Mouse (Mus musculus) layer of hippocampus, postnatal 14 days (tissue): ENCODE data around the gene Ubp1. TPM values are rescaled to one million over a fixed set of nuclear protein-coding genes. Genes with fewer than 3 reads are reported as not detected.
"Not testable (repeated sequence)": the region's sequence is repeated elsewhere in the genome, so short reads cannot be mapped to it uniquely, and the experiment has no call there.

Experiments used
- DNase-seq, 2 experiments: peaks; one replicate each; pipeline ENCODE4 v3.0.0; 2021 to 2022; ENCODE audit warnings: low spot score in 2 of 2, mixed read lengths in 1 of 2
- long read RNA-seq, 2 experiments: library from polyadenylated mRNA; stranded (forward); transcript quantifications; one replicate each; pipeline ENCODE4 v2.0.0; 2021
- total RNA-seq, 2 experiments: library from RNA; stranded (reverse); gene quantifications; 2 replicates each; pipeline ENCODE4 v1.2.3; 2021

Ubp1 gene
- total RNA-seq = 10 to 100 TPM; 62.2 to 68.7 TPM
- long read RNA-seq, experiment 1, partial matches to known transcripts = 3 of 21 reads
- long read RNA-seq, experiment 1, other reads (novel, unspliced or antisense) = 11 of 21 reads
- long read RNA-seq, experiment 2, partial matches to known transcripts = 4 of 27 reads
- long read RNA-seq, experiment 2, other reads (novel, unspliced or antisense) = 16 of 27 reads

DNA sequence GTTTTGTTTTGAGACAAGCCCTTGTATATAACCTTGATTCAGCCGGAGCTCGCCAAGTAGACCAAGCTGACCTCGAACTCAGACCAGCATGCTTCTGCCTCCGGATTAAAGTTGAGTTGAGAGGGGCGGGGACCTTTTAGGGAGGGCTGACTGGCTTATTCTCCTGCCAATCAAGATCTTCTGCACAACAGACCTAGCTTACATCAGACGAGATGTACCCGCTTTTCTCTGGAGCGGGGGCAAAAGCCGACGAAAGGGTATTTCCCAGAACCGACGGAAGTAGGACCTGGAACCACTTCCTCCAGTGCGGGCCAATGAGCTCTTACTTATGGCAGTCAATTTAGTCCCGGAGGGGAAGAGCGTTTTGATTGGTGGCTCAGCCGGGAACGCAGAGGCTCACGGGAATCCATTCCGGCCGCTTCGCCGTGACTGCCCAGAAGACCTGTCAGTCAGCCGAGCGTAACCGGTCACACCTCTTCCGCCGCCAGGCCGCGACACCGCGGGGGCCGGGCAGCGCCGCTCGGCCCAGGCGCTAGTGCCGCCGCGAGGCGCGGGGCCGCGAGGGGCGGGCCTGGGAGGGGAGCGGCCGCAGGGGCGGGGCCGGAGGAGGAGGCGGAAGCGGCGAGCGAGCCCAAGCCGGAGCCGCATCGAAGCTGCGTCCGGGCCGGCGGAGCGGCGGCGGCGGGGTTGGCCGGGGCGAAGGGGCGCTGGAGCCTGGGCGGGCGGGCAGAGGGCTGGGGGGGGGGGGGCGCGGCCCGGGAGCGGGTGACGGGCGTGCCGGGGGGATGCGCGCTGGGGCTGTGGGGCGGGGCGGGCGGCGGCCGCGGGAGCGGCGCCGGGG, at the start of gene Ubp1:
Gene Ubp1 (plus strand): TSS at position 401 of the 841 bp plus-strand sequence.
- peak; percentile 94 to 98 for DNase-seq

GRCm38 (mm10) chr9:113894903-113895302, 35.8 kb upstream of the Ubp1 start:
- DNase-seq = no peak

DNA sequence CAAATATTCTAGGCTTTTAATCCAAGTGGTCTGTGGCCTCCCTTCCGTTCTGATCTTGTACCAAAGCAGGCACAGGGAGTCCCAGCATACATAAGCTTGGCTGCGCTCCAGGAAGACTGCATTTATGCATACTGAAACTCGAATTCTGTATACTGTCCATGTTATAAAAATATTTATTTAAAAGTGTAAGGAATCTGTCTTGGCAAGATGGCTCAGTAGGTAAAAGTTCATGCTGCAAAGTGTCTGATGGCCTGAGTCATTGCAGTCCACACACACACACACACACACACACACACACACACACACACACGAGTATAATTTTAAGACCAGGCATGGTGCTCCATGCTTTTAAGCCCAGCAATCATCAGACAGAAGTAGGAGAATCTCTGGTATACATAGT, 27.6 kb upstream of the Ubp1 start:
- no peak for DNase-seq

GRCm38 (mm10) chr9:113904315-113904714, 26.4 kb upstream of the Ubp1 start:
- not testable (repeated sequence) for DNase-seq

DNA sequence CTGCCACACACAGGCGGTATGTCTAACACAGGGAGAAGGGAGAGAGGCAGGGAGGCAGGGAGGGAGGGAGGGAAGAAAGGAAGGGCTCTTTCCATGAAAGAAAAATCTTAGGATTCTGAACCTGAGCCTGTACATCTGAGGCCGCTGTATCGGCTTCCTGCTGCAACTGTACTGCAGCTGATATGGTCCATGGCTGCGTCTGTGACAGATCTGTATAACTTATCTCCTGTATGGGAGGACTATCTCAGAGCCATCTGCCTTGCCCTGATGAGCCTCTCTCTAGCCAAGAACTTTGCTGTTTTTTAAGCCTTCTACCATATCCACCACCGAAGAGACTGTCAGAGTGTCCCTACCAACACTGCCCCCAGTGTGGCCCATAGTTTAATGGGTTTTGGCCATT, 14.9 kb upstream of the Ubp1 start:
- no peak for DNase-seq

DNA sequence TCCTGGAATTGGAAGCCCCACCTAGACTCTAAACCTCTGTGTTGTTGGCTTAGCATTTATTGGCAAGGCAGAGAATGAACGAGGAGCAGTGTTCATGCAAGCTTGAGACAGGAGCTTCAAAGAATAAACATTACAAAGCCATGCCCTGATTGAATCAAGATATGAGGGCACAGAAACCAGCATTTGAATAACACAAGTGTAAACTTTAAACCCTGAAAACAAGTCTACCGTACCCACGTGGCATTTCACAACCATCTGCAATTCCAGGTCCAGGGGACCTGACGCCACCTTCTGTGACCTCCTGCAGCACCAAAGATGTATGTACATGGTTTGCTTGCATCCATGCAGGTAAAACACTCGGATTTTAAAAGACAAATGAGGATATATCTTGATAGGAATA, 8.1 kb upstream of the Ubp1 start:
- DNase-seq = no peak

DNA sequence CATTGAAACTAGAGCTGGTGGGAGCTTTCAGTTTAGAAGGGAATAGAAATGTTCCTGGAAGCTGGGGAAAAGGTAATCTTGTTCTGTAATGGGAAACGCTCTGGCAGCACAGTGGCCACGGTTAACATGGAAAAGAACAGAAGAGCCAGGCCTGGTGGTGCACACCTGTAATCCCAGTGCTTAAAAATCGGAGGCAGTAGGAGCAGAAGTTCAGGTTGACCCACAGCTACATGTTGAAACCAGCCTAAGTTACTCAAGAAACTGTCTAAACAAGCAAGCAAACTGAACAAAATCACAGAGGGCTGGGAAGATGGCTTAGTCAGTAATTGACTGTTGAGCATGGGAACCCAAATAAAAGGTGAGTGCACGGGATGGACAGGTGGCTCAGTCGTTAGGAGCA, 5.9 kb upstream of the Ubp1 start:
- no peak for DNase-seq

DNA sequence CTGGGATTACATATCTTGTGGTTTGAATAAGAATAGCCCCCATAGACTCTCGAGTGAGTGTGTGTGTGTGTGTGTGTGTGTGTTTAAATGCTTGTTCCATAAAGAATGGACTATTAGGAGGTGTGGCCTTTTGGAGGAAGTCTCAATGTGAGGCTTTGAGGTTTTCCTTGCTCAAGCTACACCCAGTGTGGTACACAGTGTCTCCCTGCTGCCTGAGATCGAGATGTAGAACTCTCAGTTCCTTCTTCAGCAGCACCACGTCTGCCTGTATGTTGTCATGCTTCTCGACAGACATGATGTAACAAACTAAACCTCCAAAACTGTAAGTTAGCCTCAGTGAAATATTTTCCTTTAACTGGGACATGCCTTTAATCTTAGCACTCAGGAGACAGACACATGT, 2.1 kb upstream of the Ubp1 start:
- no peak for DNase-seq

- no peak for DNase-seq
Observed at GRCm38 (mm10) chr9:113929676-113930075, 1.1 kb upstream of the Ubp1 start.

GRCm38 (mm10) chr9:113931375-113932099, 803 bp downstream of the Ubp1 start:
- DNase-seq = no peak

DNA sequence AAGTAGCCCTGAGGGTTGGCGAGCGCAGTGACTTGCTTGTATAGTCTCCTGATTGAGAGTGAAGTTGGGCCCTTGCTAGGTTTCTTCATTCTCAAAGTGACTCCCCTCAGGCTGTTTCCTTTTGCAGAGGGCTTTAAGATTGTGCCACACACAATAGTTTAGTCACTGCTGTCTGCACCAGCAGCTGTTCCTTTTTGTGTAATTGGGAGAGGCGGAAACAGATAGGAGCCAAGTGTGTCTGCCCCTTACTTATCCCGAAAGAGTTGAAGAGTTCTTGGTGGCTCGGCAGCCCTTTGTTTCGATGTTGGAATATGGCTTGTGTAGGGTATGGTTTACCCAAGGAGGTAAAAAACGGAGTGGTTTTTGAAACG, 1.4 kb downstream of the Ubp1 start:
- DNase-seq = no peak

DNA sequence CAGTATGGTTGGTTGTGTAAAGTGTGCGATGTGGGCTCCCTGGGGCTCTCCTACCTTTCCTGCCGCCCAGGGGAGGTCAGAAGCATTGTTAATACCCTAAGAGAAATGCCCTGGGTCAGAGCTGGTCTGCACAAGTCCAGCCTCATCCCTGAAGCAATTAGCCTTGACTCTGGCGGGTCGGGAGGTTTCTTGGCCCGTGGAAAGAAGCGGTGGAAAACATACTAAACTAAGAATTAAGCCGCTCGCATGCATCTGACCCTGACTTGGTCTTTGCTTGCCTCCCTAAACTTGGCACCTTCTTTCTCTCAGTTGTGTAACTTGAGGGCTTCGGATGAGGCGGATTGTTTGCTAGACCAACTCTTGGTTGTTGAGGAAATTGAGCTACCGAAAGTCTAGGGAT, 1.8 kb downstream of the Ubp1 start:
- DNase-seq = no peak

DNA sequence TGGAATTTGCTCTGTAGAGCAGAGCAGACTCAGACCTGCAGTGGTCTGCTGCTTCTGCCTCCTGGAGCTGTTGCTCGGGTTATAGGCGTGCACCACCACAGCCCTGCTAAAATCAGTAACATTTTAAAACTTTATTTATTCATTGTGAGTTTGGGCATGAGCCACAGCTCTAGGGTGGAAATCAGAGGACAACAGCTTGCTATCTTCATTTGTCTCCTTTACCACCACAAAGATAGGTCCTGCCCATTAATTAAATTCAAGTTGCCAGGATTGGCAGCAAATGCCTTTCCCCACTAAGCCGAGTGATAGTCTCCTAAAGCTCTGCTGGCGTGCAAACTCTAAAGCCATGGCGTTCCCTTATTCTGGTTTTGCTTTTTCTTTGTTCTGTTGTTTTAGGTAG, 4.9 kb downstream of the Ubp1 start:
- no peak for DNase-seq

DNA sequence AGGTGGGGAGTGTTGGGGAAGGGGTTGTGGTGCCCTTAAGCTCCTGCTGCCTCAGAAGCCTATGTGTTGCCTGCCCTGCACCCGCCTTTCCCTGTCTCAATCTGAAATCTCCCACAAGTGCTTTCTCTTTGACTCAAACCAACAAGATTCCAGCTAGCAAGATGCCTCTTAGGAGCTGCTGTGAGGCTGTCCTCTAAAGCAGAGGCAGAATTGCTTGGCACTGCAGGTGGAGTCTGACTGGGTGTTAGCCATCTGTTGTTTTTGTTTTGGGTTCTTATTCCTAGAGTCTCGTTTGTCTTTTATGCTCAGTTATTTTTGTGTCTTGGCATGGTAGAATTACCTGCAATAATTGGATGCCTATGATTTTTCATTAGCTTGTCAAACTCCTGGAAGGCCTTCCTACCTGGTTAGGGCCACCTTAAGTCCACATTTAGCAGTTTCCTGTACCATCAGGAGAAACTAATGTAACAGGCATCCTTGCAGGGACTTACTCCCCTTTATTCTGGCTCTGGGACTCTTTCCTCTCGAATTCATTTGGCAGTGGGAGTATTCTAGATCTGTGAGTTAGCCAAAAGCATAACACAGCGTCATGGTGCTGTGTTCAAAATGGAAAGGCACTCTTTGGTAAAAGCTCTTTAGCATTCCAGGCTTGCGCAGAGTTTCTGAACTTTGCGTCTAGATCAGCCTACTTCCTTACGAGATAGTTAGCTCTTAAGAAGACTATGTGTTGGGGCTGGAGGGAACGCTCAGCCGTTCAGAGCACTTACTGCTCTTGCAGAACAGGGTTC, 8.5 kb downstream of the Ubp1 start:
- no peak for DNase-seq

GRCm38 (mm10) chr9:113941103-113941805, 10.5 kb downstream of the Ubp1 start:
- no peak for DNase-seq

GRCm38 (mm10) chr9:113943372-113943771, 12.6 kb downstream of the Ubp1 start:
- DNase-seq = no peak

- no peak for DNase-seq
Observed at GRCm38 (mm10) chr9:113947216-113947615, 16.5 kb downstream of the Ubp1 start.

GRCm38 (mm10) chr9:113957777-113958176, 27.0 kb downstream of the Ubp1 start:
- no peak for DNase-seq

DNA sequence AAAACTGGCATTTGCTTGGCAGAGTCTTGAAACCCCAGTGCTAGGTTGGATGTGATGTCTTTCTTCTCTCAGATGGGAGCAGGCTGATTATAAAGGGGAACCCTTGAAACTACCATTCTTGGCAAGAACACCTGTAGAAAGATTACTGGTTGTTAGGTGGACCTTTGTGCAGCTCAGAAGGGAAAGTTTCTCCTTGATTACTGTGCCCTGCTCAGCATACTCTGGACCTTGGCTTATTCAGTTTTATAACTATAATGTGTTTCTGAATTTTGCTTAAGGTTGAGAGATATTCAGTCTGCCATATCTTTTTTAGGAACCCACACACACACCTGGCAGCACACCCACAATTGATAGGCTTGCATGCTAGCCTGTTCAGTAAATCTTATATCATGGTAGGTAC, 33.0 kb downstream of the Ubp1 start:
- no peak for DNase-seq

GRCm38 (mm10) chr9:113964415-113964814, 33.7 kb downstream of the Ubp1 start:
- no peak for DNase-seq

- no peak for DNase-seq
Observed at GRCm38 (mm10) chr9:113966838-113967237, 36.1 kb downstream of the Ubp1 start.
